Comparison of ENCODE assay signal across 11 mouse cellular contexts in genomic region chr1:89400734-89401202, GRCm38 (mm10). TPM values are rescaled to one million over a fixed set of nuclear protein-coding genes. Genes with fewer than 3 reads are reported as not detected.
DNase-seq lines count a peak whose midpoint lies in the region; ATAC-seq lines count a peak whose summit lies in the region.
"Had no signal": no experiment of that assay in that cellular context is flagged by ENCODE, and none has a peak within 500 bp of the region (broad histone marks: within the 10 kb centered on the region; RNA-seq: fewer than 3 reads in every experiment).

No protein-coding gene starts in this region.

- 0 out of 2 replicates have a peak, but pooled peaks cover 6% of the 10 kb centered on the region for H3K27me3 ChIP-seq in forebrain, embryonic 10.5 days (ENCODE audit: poor library complexity, severe bottlenecking)
- no peaks in the 10 kb centered on the region for H3K27me3 ChIP-seq in forebrain, embryonic 11.5 days (ENCODE audit: control insufficient read depth, insufficient read depth, low read length)
- no peaks in the 10 kb centered on the region for H3K27me3 ChIP-seq in forebrain, embryonic 14.5 days (replicated peaks; ENCODE audit: control insufficient read depth, insufficient read depth, low read length)
- no peaks in the 10 kb centered on the region for H3K27me3 ChIP-seq in neural tube, embryonic 12.5 days (replicated peaks)

- H3K27ac ChIP-seq in forebrain, embryonic 10.5 days: peak overlapping the region; percentile 11; the same call in 1 of the 2 replicates
- no peak overlapping the region for H3K27ac ChIP-seq in forebrain, embryonic 11.5 days (ENCODE audit: low read depth, low read length)
- H3K27ac ChIP-seq in forebrain, embryonic 14.5 days (ENCODE audit: low read depth, low read length): no peak overlapping the region
- H3K27ac ChIP-seq in neural tube, embryonic 12.5 days: no peak overlapping the region

- no peak overlapping the region for H3K4me3 ChIP-seq in forebrain, embryonic 10.5 days
- no peak overlapping the region for H3K4me3 ChIP-seq in forebrain, embryonic 11.5 days (ENCODE audit: low read depth, low read length)
- no peak overlapping the region for H3K4me3 ChIP-seq in forebrain, embryonic 14.5 days (ENCODE audit: low read depth, low read length)
- H3K4me3 ChIP-seq in neural tube, embryonic 12.5 days: no peak overlapping the region

- H3K9me3 ChIP-seq in forebrain, embryonic 10.5 days: no peaks in the 10 kb centered on the region
- no peaks in the 10 kb centered on the region for H3K9me3 ChIP-seq in forebrain, embryonic 11.5 days (ENCODE audit: control insufficient read depth, low read length)
- H3K9me3 ChIP-seq in forebrain, embryonic 14.5 days (replicated peaks; ENCODE audit: control insufficient read depth, low read length): no peaks in the 10 kb centered on the region
- H3K9me3 ChIP-seq in neural tube, embryonic 12.5 days: no peaks in the 10 kb centered on the region

- peak; percentile 15 for DNase-seq in forebrain, embryonic 10.5 days (ENCODE audit: extremely low spot score, low spot score)
- no peak for DNase-seq in forebrain, embryonic 11.5 days (ENCODE audit: low spot score)
- DNase-seq in forebrain, embryonic 14.5 days (ENCODE audit: low spot score): peak; percentile 17
- DNase-seq in layer of hippocampus, postnatal 10 days (ENCODE audit: low spot score in 2 of 2): peak; percentile 26 to 28
- no peak for DNase-seq in c-Kit-positive CD71-positive TER-119-positive erythroid progenitor cells, embryonic 14.5 days (ENCODE audit: low spot score)
- DNase-seq in natural killer cell, adult 2 months (ENCODE audit: low spot score in 2 of 2): no peak
- no peak for DNase-seq in thymus, postnatal 36 days
- DNase-seq: B cell, adult 2 months; kidney, postnatal 14 days; liver, postnatal 0 days had no signal

- H3K36me3 ChIP-seq in forebrain, embryonic 10.5 days (replicated peaks): no peaks in the 10 kb centered on the region
- H3K36me3 ChIP-seq in forebrain, embryonic 11.5 days (ENCODE audit: control insufficient read depth, insufficient read depth, low read length): no peaks in the 10 kb centered on the region
- H3K36me3 ChIP-seq in forebrain, embryonic 14.5 days (ENCODE audit: control insufficient read depth, insufficient read depth, low read length): no peaks in the 10 kb centered on the region
- H3K36me3 ChIP-seq in neural tube, embryonic 12.5 days: no peaks in the 10 kb centered on the region

- 31% methylated on average over 10 of the region's 10 CpGs for WGBS in forebrain, embryonic 10.5 days
- WGBS in forebrain, embryonic 11.5 days: 19% methylated on average over 10 of the region's 10 CpGs
- 25% methylated on average over 10 of the region's 10 CpGs for WGBS in forebrain, embryonic 14.5 days
- 14% methylated on average over 10 of the region's 10 CpGs for WGBS in neural tube, embryonic 12.5 days

- no peak for ATAC-seq in forebrain, embryonic 11.5 days (replicated peaks; ENCODE audit: low FRiP score)
- ATAC-seq in forebrain, embryonic 14.5 days: peak; percentile 60
- ATAC-seq in neural tube, embryonic 12.5 days (ENCODE audit: low FRiP score, low read depth): peak; percentile 84
- ATAC-seq: liver, postnatal 0 days had no signal

- no peak overlapping the region for H3K4me2 ChIP-seq in forebrain, embryonic 11.5 days (ENCODE audit: low read depth, low read length, severe bottlenecking)
- no peak overlapping the region for H3K4me2 ChIP-seq in forebrain, embryonic 14.5 days (ENCODE audit: low read length)
- no peak overlapping the region for H3K4me2 ChIP-seq in neural tube, embryonic 12.5 days (replicated peaks)

- no peak overlapping the region for H3K9ac ChIP-seq in forebrain, embryonic 11.5 days (ENCODE audit: low read length)
- no peak overlapping the region for H3K9ac ChIP-seq in forebrain, embryonic 14.5 days (ENCODE audit: low read length)
- H3K9ac ChIP-seq in neural tube, embryonic 12.5 days: no peak overlapping the region
- H3K9ac ChIP-seq: liver, postnatal 0 days had no signal

- H3K4me1 ChIP-seq in forebrain, embryonic 10.5 days: peaks cover 13% of the 10 kb centered on the region
- H3K4me1 ChIP-seq in forebrain, embryonic 11.5 days (replicated peaks; ENCODE audit: control insufficient read depth, insufficient read depth, low read length): peaks cover 3% of the 10 kb centered on the region; the same call in 1 of the 2 replicates
- no peaks in the 10 kb centered on the region; the same call in 1 of the 2 replicates for H3K4me1 ChIP-seq in forebrain, embryonic 14.5 days (ENCODE audit: control insufficient read depth, insufficient read depth, low read length)
- H3K4me1 ChIP-seq in neural tube, embryonic 12.5 days: peaks cover 13% of the 10 kb centered on the region

RNA-seq across cellular contexts. Expression of gene Agap1, which starts 53.8 kb away (rescaled TPM):
- 14.3 and 14.7 TPM in 2 replicates for polyA plus RNA-seq in forebrain, embryonic 10.5 days (2016; fragmentation: Nextera tagmentation; extraction: Ambion mirVana)
- polyA plus RNA-seq in forebrain, embryonic 11.5 days (2014; fragmentation: Nextera tagmentation; extraction: Ambion mirVana): 35.2 and 36.1 TPM in 2 replicates
- 28.6 and 32.3 TPM in 2 replicates for polyA plus RNA-seq in forebrain, embryonic 14.5 days (2014; fragmentation: Nextera tagmentation; extraction: Ambion mirVana)
- total RNA-seq in layer of hippocampus, postnatal 10 days (2021): 100 to 1,000 TPM; 313 to 315 TPM
- polyA plus RNA-seq in neural tube, embryonic 12.5 days (2016; fragmentation: Nextera tagmentation; extraction: Ambion mirVana): 61.6 and 76.1 TPM in 2 replicates

Comparison
In these comparisons a context has a peak if more than half of its experiments do, and no peak if none do; other contexts are left out.
1. DNase-seq: peak in forebrain, embryonic 10.5 days (single experiment), forebrain, embryonic 14.5 days (single experiment) and layer of hippocampus, postnatal 10 days (2 of 2); none in forebrain, embryonic 11.5 days (single experiment), c-Kit-positive CD71-positive TER-119-positive erythroid progenitor cells, embryonic 14.5 days (single experiment), natural killer cell, adult 2 months (0 of 2) and thymus, postnatal 36 days (0 of 2).